Mouse (Mus musculus) thymus, postnatal 10 days (tissue): Measurements from ENCODE around the gene Ndufaf8.

Experiments
- DNase-seq, 2 experiments: peaks; one replicate each; pipeline ENCODE4 v3.0.0; 2021; ENCODE audit warnings: low spot score in 2 of 2

The Ndufaf8 gene

GRCm38 (mm10) chr11:120085891-120086627, 12.7 kb upstream of the Ndufaf8 start:
- peak in 1 of 2 experiments; percentile 37 for DNase-seq

DNA sequence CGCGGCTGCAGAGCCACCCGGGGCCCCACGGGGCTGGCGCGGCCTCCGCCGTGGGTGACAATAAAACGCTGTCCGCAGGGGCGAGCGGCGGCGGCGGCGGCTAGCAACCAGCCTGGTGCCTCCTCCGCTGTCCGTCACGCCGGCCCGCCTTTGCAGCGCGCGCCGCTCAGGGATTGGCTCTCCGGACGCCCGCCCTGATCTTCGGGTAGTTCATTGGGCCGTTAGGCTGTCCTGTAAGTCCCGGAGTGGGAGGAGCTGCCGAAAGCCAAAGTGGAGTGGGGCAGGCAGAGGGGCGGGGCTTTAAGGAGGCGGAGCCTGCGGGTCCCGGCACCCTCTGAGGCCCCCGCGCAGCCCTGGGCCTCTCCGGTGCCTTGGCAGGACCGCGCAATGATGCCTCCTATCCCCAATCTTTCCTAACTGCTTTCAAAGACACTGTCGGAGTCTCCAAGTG, 12.0 kb upstream of the Ndufaf8 start, which contains the start of gene Cep131:
Gene Cep131 (minus strand): TSS at position 126 of the 451 bp plus-strand sequence.
- peak; percentile 97 to 98 for DNase-seq

- DNase-seq, result no peak
These were observed 8.1 kb upstream of the Ndufaf8 start for GRCm38 (mm10) chr11:120090661-120091060.

DNA sequence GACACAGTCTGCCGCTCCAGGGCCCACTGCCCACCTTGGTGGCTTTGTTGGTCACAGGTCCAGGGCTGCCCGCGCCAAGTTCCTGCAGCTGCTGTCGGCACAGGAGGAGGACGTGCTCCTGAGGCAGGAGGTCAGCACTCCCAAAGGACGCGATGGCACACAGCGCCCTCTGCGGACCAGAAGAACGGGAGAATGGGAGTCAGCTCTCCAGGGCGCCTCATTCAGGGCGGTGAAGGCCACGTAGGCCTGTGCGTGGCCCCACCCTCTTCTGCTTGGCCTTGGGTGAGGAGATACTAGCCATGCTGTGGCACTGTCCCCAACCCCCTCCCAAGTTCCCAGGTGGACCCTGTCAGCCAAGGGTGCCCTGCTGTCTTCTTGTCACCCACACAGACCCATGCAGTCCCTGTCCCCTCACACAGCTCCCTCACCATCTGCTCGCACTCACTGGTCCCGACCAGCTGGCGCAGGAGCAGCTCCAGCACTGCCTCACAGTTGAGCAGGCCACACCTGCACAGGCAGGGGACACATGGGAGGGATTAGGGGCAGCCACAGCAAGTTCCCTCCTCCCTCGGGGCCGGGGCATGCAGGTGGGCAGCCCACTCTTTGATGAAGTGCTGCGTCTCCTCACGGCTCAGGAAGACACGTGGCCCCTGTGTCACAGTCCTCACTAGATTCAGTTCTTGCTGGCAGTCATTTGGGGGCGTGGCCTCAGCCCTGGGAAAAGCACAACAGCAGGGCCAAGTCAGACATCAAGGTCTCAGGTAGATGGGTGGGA, 5.7 kb upstream of the Ndufaf8 start:
- DNase-seq, result peak; percentile 44 to 63

GRCm38 (mm10) chr11:120101036-120101435, 2.3 kb downstream of the Ndufaf8 start:
- peak; percentile 52 to 71 for DNase-seq

GRCm38 (mm10) chr11:120103431-120103997, 4.8 kb downstream of the Ndufaf8 start:
- no peak for DNase-seq

DNA sequence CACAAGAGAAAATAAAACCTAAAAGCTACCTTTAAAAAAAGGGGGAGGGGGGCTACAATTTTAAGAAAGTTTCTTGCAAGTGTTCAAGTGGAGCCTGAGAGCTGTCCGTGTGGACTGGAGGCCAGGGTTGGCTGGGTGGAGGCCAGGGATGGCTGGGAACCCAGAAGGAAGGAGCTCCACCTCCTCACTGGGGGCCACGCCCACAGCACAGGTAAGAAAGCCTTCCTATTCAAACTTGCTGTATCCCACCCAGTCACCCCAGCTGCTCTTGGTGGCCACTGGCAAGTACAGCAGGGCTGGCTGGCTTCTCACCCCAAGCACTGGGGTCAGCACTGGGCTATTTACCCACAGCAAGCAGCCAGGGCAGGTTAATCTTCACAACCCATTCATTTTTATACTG, 8.3 kb downstream of the Ndufaf8 start:
- DNase-seq, result no peak

DNA sequence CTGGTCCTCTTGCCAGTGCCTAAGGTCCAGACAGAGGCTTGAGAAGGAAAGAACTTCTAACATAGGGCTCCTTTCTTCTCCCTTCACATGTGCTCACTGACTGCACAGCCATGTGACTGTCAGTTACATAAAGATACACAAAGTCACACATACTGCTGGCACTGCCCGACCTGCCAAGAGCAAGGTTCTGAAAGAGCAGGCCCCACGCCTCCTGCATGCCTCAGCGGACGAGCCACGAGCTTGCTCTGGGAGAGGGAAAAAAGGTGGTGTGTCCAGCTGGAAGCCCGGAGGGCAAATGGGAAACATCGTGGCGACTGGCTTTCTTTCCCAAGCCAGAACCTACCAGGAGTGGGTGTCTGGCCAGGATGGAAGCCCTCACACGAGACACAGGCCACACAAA, 9.1 kb downstream of the Ndufaf8 start:
- DNase-seq, result no peak

DNA sequence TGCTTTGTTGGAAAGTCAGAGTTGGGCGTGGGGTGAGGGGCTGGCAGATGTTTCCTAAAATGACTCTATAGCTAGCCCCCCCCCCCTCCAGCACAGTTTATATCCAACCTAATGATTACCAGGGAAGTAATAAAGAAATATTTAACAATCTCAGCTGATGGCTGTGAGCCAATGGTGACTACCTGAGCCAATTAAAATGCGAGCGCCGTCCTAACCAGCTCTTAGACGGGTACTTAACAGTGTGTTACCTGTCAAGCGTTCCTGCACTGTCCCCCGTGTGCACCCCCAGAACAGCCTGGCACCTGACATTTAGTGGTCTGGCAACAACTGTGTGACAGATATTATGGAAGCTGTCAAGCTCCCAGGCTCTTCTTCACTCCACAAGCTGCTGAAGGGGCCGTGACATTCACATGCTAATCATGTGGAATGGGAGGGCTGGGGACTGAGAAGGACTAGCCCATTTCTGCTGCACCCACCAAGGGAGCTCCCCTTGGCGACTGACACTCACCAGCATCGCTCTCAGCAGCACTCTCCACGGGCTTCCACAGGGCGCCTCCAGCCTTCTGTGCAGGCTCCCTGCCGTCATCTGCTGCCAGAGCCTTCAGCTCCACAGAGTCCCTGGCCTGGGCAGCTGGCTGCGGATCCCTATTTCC, 11.0 kb downstream of the Ndufaf8 start:
- DNase-seq, result no peak

DNA sequence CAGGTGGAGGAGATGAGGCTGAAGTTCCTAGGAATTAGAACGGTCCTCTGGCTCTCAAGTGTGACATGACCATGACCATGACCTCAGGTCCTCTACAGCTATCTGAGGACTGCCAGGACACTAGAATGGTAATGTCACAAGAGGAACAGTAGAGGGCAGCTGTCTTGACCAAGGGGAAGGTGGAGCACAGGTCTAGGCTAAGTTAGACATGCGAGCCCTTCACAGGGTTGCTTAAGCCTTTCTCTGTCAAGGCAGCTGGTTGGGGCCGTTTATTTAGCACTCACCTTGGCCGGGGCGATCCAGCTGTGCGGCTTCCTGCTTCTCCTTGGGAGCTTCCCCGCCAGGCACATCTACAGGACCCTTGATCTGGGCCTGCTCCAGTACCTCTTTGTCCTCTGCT, 11.8 kb downstream of the Ndufaf8 start:
- DNase-seq, result no peak

DNA sequence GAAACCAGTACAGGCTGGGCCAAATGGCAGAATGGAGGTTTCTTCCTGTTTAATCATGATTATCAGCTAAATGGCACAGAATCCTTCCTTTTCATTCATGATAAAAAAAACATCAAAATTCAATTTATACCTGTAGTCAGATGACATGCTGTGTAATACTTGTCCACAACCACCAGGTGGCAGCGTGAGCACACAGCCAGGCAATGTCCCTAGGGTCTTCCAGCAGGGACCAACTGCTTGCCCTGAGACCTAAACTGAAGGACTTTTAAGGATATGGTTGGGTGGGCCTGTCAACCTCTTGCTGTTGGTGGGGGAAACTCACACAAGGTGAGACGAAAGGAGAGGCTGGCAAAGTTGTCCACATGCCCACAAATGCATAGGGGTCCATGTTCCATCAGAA, 12.3 kb downstream of the Ndufaf8 start:
- DNase-seq, result peak in 1 of 2 experiments; percentile 64

- DNase-seq, result no peak
These were observed 13.4 kb downstream of the Ndufaf8 start for GRCm38 (mm10) chr11:120112136-120112535.

- no peak for DNase-seq
These were observed 15.9 kb downstream of the Ndufaf8 start for GRCm38 (mm10) chr11:120114488-120115215.

DNA sequence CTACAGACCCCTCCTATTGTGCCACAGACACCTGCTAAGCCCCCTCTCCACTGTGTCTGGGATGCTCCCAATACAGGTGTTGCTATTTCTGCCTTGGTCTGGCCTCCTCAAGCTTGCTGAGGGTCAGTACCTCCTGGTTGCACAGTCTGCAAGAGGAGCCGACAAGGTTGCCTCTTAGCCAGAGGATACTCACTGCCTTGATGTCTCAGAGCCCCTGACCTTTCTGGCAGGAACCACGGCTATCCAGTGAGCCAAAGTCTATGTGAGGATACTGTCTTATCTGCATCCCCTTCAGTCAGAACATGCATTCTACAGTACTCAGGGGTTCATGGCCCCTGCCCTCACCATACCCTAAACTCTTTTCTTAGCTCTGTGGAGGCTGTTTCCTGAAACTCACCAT, 18.9 kb downstream of the Ndufaf8 start:
- no peak for DNase-seq

GRCm38 (mm10) chr11:120119108-120119507, 20.4 kb downstream of the Ndufaf8 start:
- DNase-seq, result no peak

- DNase-seq, result no peak
These were observed 21.3 kb downstream of the Ndufaf8 start for GRCm38 (mm10) chr11:120119936-120120541.

DNA sequence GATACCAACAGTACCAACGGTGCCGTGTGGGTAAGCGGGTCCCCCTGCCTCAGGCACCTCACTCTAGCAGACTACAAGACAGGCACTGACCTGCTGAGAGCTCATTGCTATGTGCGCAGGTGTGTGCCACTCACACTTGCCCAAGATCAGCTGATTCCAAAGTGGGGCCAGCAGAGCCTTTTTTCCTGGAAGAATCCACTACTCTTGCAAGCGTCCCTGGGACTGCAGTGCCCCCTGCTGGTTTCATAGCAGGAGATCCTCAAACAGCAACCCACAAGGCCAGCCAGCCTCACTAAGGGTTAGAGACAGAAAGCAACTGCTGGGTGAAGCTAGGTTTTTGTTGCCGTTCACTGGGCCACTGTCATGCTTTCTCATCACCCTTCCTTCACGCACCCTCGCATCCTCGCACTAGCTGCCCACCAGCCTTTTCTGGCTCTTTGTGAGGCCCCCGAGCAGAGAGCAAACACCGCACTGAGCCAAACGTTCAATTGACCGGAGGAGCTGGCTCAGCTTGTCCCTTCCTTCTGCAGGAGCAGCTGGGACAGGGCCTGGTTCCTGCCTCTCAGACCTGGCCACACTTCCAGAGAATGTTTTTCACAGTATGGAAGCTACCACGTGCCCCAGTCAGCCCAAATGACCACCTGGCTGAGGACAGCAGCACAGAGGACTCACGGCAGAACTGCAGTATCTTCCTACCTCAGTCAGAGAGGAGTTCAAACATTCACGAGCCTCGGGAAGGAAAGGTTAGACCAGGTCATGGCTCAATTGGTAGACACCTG, 22.1 kb downstream of the Ndufaf8 start:
- DNase-seq, result peak in 1 of 2 experiments; percentile 48

DNA sequence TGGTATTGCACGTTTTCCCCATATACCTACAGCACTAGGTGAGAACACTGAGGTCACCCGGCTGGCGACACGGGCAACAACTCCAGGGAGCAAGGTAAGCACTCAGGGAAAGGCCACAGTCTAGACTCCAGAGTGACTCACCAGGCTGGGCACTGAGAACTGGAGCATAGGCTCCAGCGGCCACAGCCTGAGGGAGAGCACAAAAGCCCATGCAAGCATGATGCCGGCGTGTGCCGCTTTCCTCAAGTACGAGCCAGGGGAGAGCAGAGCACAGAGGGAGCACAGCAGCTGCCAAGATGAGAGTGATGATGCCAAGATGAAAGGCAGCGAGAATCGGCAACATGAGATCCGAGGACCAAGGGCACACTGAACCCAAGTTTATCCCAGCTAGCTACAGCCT, 23.4 kb downstream of the Ndufaf8 start:
- DNase-seq, result no peak

DNA sequence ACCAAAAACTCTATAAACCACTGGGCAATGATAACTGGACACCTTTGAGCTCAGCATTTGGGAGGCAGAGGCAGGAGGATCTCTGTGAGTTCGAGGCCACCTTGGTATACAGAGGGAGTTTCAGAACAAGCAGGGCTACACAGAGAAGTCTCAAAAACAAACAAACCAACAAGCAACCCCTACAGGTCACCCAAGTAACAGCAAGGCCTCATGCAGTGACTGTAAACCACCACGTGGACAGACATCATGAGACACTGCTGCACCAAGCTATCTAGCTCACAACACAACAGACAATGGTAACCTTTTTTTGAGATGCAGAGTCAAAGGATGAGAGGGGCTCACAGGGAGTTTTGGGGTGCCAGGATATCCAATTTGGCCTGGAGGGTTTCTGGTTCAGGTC, 28.1 kb downstream of the Ndufaf8 start:
- no peak for DNase-seq

GRCm38 (mm10) chr11:120129281-120129680, 30.6 kb downstream of the Ndufaf8 start:
- DNase-seq, result no peak
